Mouse (Mus musculus) layer of hippocampus, adult 2 months (tissue): Measurements from ENCODE around the gene Gm10203. TPM values are rescaled to one million over a fixed set of nuclear protein-coding genes. Genes with fewer than 3 reads are reported as not detected.
"Not testable (repeated sequence)": the region's sequence is repeated elsewhere in the genome, so short reads cannot be mapped to it uniquely, and the experiment has no call there.

Experiments used
- DNase-seq, 2 experiments: peaks; one replicate each; pipeline ENCODE4 v3.0.0; 2022; ENCODE audit warnings: low spot score in 2 of 2
- H3K27ac ChIP-seq: fragments of 200-600 bp; 2 replicates; pipeline ENCODE4 v1.8.1; 2022
- H3K4me3 ChIP-seq: fragments of 200-600 bp; 2 replicates; pipeline ENCODE4 v1.8.1; 2022; ENCODE audit warnings: mild to moderate bottlenecking
- CTCF ChIP-seq: fragments of 200-600 bp; conservative IDR thresholded peaks from 2 replicates; pipeline ENCODE4 v1.8.1; 2022; ENCODE audit warnings: antibody characterized with exemption, mild to moderate bottlenecking, moderate library complexity
- total RNA-seq, 2 experiments: library from RNA; stranded (reverse); gene quantifications; 2 replicates each; pipeline ENCODE4 v1.2.3; 2021

Gene Gm10203
- total RNA-seq, 2 experiments from 2014 or later: not detected

GRCm38 (mm10) chr6:149141393-149142173 is 11.6 kb downstream of the Gm10203 start:
- TF ChIP-seq CTCF: no peak
- Histone ChIP-seq H3K27ac (peak overlapping the region; percentile 71), H3K4me3 (peak overlapping the region; percentile 74)
- peak; percentile 68 to 72 for DNase-seq

- Histone ChIP-seq H3K4me3 (no peak overlapping the region), H3K27ac (no peak overlapping the region)
- no peak for TF ChIP-seq CTCF
- DNase-seq: no peak
Measured at GRCm38 (mm10) chr6:149145143-149145542, 15.2 kb downstream of the Gm10203 start.

GRCm38 (mm10) chr6:149148436-149149229 is 18.7 kb downstream of the Gm10203 start:
- Histone ChIP-seq H3K4me3 (no peak overlapping the region), H3K27ac (no peak overlapping the region)
- no peak for TF ChIP-seq CTCF
- DNase-seq: no peak

GRCm38 (mm10) chr6:149152119-149152518 is 22.1 kb downstream of the Gm10203 start:
- DNase-seq: no peak
- no peak overlapping the region for H3K4me3 ChIP-seq
- no peak for TF ChIP-seq CTCF

GRCm38 (mm10) chr6:149153473-149154115 is 23.6 kb downstream of the Gm10203 start:
- no peak overlapping the region for H3K4me3 ChIP-seq
- no peak for DNase-seq
- no peak overlapping the region for H3K27ac ChIP-seq
- 0 out of 2 replicates have a peak, but pooled peaks have one; percentile 12 for TF ChIP-seq CTCF

More at GRCm38 (mm10) chr6:149152119-149152518, 22.1 kb downstream of the Gm10203 start:
- no peak overlapping the region for H3K27ac ChIP-seq

GRCm38 (mm10) chr6:149154116-149155030 is 24.4 kb downstream of the Gm10203 start:
- Histone ChIP-seq H3K4me3 (no peak overlapping the region), H3K27ac (no peak overlapping the region)
- TF ChIP-seq CTCF: no peak
- no peak for DNase-seq

- Histone ChIP-seq H3K4me3 (no peak overlapping the region), H3K27ac (no peak overlapping the region)
- DNase-seq: no peak
- TF ChIP-seq CTCF: no peak
Measured at GRCm38 (mm10) chr6:149155031-149155841, 25.3 kb downstream of the Gm10203 start.

GRCm38 (mm10) chr6:149167038-149167437 is 37.1 kb downstream of the Gm10203 start:
- DNase-seq, H3K27ac ChIP-seq, H3K4me3 ChIP-seq: not testable (repeated sequence)

- no peak overlapping the region for H3K4me3 ChIP-seq
- DNase-seq: no peak
- H3K27ac ChIP-seq: no peak overlapping the region
- no peak for TF ChIP-seq CTCF
Measured at GRCm38 (mm10) chr6:149167672-149168071, 37.7 kb downstream of the Gm10203 start.

- H3K4me3 ChIP-seq: no peak overlapping the region
- no peak for TF ChIP-seq CTCF
- DNase-seq: no peak
- no peak overlapping the region for H3K27ac ChIP-seq
Measured at GRCm38 (mm10) chr6:149168436-149168835, 38.5 kb downstream of the Gm10203 start.

GRCm38 (mm10) chr6:149169965-149170364 is 40.0 kb downstream of the Gm10203 start:
- H3K4me3 ChIP-seq, DNase-seq, H3K27ac ChIP-seq: not testable (repeated sequence)
